Mouse (Mus musculus) bone marrow macrophage, adult 2 months (primary cell): ENCODE measurements around the gene Fam3a. TPM values are rescaled to one million over a fixed set of nuclear protein-coding genes. Genes with fewer than 3 reads are reported as not detected.

Source experiments
- H3K27ac ChIP-seq: 2 replicates; pipeline ENCODE4 v1.5.1; 2012; ENCODE audit warnings: low read depth, low read length; ENCODE audit not compliant: insufficient read depth
- H3K4me1 ChIP-seq: 2 replicates; pipeline ENCODE4 v1.6.1; 2012; ENCODE audit warnings: low read length; ENCODE audit not compliant: control insufficient read depth, insufficient read depth
- H3K4me3 ChIP-seq: 2 replicates; pipeline ENCODE4 v1.5.1; 2012; ENCODE audit warnings: mild to moderate bottlenecking, low read length, moderate library complexity; ENCODE audit not compliant: insufficient read depth
- CTCF ChIP-seq: IDR thresholded peaks from 2 replicates; pipeline ENCODE4 v1.5.1; 2012; ENCODE audit warnings: low read depth, mild to moderate bottlenecking, low read length, moderate library complexity
- POLR2A ChIP-seq: IDR thresholded peaks from 2 replicates; pipeline ENCODE4 v1.6.1; 2012; ENCODE audit warnings: mild to moderate bottlenecking, low read depth, low read length, borderline replicate concordance
- polyA plus RNA-seq: library from polyadenylated mRNA; stranded (reverse); fragments of >200 nt; gene quantifications from 2 replicates; pipeline ENCODE4 v1.2.4, GENCODE M21; 2012; ENCODE audit not compliant: missing spikeins, insufficient read depth, insufficient read length

Fam3a gene
- 22.2 and 26.8 TPM in 2 replicates for polyA plus RNA-seq

DNA sequence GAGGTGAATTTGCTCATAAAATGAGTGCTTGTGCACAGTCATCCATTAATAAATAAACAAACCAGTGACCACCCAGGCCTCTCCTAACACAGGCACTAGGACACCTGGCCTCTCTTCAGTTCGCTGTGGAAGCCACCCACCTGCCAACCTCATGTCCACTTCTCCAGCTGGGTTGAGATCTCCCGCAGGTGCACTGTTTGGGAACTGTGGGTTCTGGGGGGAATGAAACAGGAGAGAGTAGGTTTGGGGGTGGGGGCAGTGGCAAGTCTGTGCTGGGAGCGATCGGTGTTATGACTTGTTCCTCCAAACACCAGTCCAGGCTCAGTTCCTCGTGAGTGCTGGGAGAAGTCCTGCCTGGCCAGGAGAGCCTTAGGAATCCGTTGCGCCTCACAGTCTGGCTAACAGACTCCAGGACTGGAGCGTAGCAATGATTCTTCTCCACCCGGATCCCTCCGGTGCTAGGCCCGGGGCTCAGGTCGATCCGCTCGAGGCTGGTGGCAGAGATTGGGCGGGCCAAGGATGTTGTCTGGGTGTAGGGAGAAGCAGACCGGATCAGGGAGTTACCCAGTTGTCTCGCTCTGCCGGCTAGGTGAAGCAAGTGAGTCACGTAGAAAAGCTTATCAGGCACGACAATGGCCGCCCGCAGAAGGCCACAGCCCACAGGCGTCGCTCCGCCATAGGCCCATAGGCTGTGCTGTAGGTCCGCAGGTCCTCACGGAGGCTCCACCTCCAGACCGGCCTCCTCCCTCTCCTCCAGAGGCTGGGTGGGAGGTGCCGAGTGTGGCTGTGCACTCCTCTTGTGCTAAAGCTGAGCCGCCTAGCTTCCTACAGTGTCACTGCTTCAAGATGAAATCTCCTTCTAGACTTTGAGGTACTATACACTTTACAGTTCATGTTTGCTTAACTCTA lies at the start of gene Fam3a, which contains the start of gene Ikbkg:
Gene Fam3a (minus strand): TSS at position 738 of the 909 bp plus-strand sequence.
Gene Ikbkg (plus strand): TSS at position 756 of the 909 bp plus-strand sequence.
- peaks cover 6% of the 10 kb centered on the region for H3K4me1 ChIP-seq
- TF ChIP-seq POLR2A (no peak), CTCF (no peak)
- H3K4me3 ChIP-seq, result peak within 1 kb of the TSS; percentile 67
- H3K27ac ChIP-seq, result peak within 1 kb of the TSS; percentile 74

GRCm38 (mm10) chrX:74429290-74429821 lies 36.3 kb upstream of the Fam3a start:
- TF ChIP-seq CTCF (no peak), POLR2A (no peak)
- Histone ChIP-seq H3K4me1 (peaks cover 12% of the 10 kb centered on the region), H3K4me3 (peak overlapping the region; percentile 74), H3K27ac (peak overlapping the region; percentile 99)

GRCm38 (mm10) chrX:74428826-74429276 lies 35.8 kb upstream of the Fam3a start, which contains the start of gene G6pdx:
TSS of gene G6pdx (minus strand) at chrX:74429194.
- H3K27ac ChIP-seq, result peak within 1 kb of the TSS; percentile 99
- peaks cover 17% of the 10 kb centered on the region for H3K4me1 ChIP-seq

DNA sequence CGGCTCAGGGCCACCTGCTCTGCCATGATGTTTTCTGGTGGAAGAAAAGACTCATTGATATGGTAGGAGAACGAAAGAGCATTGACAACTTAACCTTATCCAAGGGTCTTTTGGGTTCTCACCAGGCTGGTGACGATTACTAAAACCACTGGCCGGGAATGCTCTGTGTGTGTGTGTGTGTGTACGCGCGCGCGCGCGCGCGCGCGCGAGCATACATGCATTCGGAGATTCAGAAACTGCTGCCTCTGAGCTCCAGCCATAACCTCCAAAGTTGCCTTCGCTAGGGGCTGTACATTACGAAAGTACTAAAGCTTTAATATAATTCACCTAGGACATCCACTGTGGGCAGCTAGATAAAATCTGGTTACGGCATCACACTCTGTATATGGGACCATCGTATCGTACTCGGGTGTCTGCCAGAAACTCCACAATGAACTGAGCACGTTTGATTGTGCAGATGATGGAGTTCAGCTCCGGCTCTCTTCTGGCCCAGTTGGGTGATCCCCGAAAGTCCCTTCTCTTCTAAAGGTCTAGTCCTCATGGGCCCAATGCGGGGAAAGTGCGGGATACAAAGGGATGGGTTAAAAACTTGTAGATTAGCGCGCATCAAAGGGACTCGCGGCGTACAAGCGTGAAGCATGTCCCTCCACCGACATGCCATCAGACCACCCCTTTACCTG lies 35.2 kb upstream of the Fam3a start:
- TF ChIP-seq POLR2A, result no peak
- no peak for TF ChIP-seq CTCF
- H3K27ac ChIP-seq, result peak overlapping the region; percentile 97
- H3K4me3 ChIP-seq, result peak overlapping the region; percentile 74
- peaks cover 21% of the 10 kb centered on the region for H3K4me1 ChIP-seq

More at GRCm38 (mm10) chrX:74428826-74429276, 35.8 kb upstream of the Fam3a start, which contains the start of gene G6pdx:
- peak within 1 kb of the TSS; percentile 74 for H3K4me3 ChIP-seq
- TF ChIP-seq POLR2A, result no peak
- no peak for TF ChIP-seq CTCF

- Histone ChIP-seq H3K4me1 (peaks cover 25% of the 10 kb centered on the region), H3K27ac (peak overlapping the region; percentile 97), H3K4me3 (peak overlapping the region; percentile 74)
- TF ChIP-seq CTCF (no peak), POLR2A (no peak)
Observed at GRCm38 (mm10) chrX:74427116-74427515, 34.0 kb upstream of the Fam3a start.

GRCm38 (mm10) chrX:74426256-74426655 lies 33.2 kb upstream of the Fam3a start:
- peak overlapping the region; percentile 97 for H3K27ac ChIP-seq

DNA sequence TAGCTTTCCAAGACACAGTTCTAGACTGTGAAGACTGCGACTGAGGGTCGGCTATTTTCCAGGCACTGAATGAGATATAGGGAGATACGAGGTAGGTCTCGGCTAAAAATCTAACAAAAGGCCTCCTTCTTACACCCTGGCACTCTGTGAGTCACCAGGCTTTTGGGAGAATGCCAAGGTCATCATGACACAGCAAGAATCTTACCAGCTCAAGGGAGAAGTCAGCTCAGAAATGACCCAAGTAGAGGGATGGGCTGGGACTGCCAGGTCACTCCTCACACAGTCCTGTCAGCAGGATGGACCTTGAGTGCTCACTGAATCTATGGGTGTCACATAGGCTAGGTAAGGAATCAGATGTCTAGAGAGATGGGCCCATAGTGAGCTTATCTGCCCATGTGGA lies 32.1 kb upstream of the Fam3a start:
- H3K4me3 ChIP-seq, result peak overlapping the region; percentile 45

More at GRCm38 (mm10) chrX:74426256-74426655, 33.2 kb upstream of the Fam3a start:
- H3K4me1 ChIP-seq, result peaks cover 25% of the 10 kb centered on the region
- H3K4me3 ChIP-seq, result peak overlapping the region; percentile 74; the same call in 1 of the 2 replicates
- TF ChIP-seq POLR2A (no peak), CTCF (no peak)

GRCm38 (mm10) chrX:74424443-74424842 lies 31.4 kb upstream of the Fam3a start:
- H3K4me1 ChIP-seq, result peaks cover 25% of the 10 kb centered on the region
- H3K27ac ChIP-seq, result peak overlapping the region; percentile 87
- H3K4me3 ChIP-seq, result peak overlapping the region; percentile 45; the same call in 1 of the 2 replicates
- TF ChIP-seq POLR2A (no peak), CTCF (no peak)

More for the DNA sequence above, 32.1 kb upstream of the Fam3a start:
- H3K27ac ChIP-seq, result peak overlapping the region; percentile 87
- H3K4me1 ChIP-seq, result peaks cover 25% of the 10 kb centered on the region
- TF ChIP-seq POLR2A (no peak), CTCF (no peak)

DNA sequence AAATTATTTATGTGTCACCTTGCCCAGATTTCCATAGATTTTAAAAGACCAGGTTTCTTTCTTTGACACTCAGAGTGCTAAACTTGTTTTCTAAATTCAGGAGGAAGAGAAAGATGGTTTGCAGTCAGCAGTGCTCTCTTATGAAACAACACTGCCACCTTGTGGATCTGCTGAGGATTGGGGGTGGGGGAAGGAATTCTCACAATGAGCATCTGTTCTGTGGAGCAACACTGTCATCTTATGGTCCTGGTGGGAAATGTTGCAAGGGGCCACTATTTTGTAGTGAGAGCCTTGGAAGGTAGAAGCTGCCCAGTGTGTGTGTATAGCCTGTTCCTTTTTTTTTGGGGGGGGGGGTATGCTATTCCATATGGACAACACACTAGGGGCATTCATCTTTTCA lies 20.3 kb upstream of the Fam3a start:
- Histone ChIP-seq H3K4me3 (no peak overlapping the region), H3K27ac (no peak overlapping the region), H3K4me1 (no peaks in the 10 kb centered on the region)
- TF ChIP-seq POLR2A, result no peak
- TF ChIP-seq CTCF, result no peak
